Mouse (Mus musculus) cerebellum, adult 11 months (tissue): Measurements from ENCODE around the gene Ppip5k2.

Source experiments
- DNase-seq: peaks from one replicate; pipeline ENCODE4 v3.0.0; 2022

The Ppip5k2 gene

GRCm38 (mm10) chr1:97753216-97753615, 17.0 kb downstream of the Ppip5k2 start:
- no peak for DNase-seq

GRCm38 (mm10) chr1:97748163-97748562, 22.0 kb downstream of the Ppip5k2 start:
- no peak for DNase-seq

GRCm38 (mm10) chr1:97746261-97746660, 23.9 kb downstream of the Ppip5k2 start:
- no peak for DNase-seq

- DNase-seq: no peak
Observed at GRCm38 (mm10) chr1:97745712-97746111, 24.5 kb downstream of the Ppip5k2 start.

- no peak for DNase-seq
Observed at GRCm38 (mm10) chr1:97743063-97743462, 27.1 kb downstream of the Ppip5k2 start.

GRCm38 (mm10) chr1:97729339-97729738, 40.9 kb downstream of the Ppip5k2 start:
- no peak for DNase-seq

GRCm38 (mm10) chr1:97726730-97727129, 43.5 kb downstream of the Ppip5k2 start:
- DNase-seq: no peak

- DNase-seq: no peak
Observed at GRCm38 (mm10) chr1:97718440-97718839, 51.8 kb downstream of the Ppip5k2 start.

- DNase-seq: no peak
Observed at GRCm38 (mm10) chr1:97714334-97714868, 55.8 kb downstream of the Ppip5k2 start.

GRCm38 (mm10) chr1:97710520-97710919, 59.7 kb downstream of the Ppip5k2 start:
- DNase-seq: no peak

- DNase-seq: no peak
Observed at GRCm38 (mm10) chr1:97705389-97705788, 64.8 kb downstream of the Ppip5k2 start.

- no peak for DNase-seq
Observed at GRCm38 (mm10) chr1:97704646-97705045, 65.6 kb downstream of the Ppip5k2 start.

GRCm38 (mm10) chr1:97698956-97699570, 71.1 kb downstream of the Ppip5k2 start:
- no peak for DNase-seq

GRCm38 (mm10) chr1:97697273-97697672, 72.9 kb downstream of the Ppip5k2 start:
- DNase-seq: no peak

GRCm38 (mm10) chr1:97693825-97694224, 76.4 kb downstream of the Ppip5k2 start:
- DNase-seq: no peak

GRCm38 (mm10) chr1:97688756-97689155, 81.5 kb downstream of the Ppip5k2 start:
- no peak for DNase-seq

GRCm38 (mm10) chr1:97676526-97677177, 93.6 kb downstream of the Ppip5k2 start:
- DNase-seq: no peak

- DNase-seq: no peak
Observed at GRCm38 (mm10) chr1:97676115-97676514, 94.1 kb downstream of the Ppip5k2 start.

- no peak for DNase-seq
Observed at GRCm38 (mm10) chr1:97672849-97673248, 97.4 kb downstream of the Ppip5k2 start.

GRCm38 (mm10) chr1:97667288-97667687, 102.9 kb downstream of the Ppip5k2 start:
- DNase-seq: no peak

- peak; percentile 18 for DNase-seq
Observed at GRCm38 (mm10) chr1:97662324-97662723, 107.9 kb downstream of the Ppip5k2 start.

GRCm38 (mm10) chr1:97661406-97662241, 108.6 kb downstream of the Ppip5k2 start, which contains the start of gene D1Ertd622e:
Gene D1Ertd622e (minus strand): TSS chr1:97662074.
- DNase-seq: peak; percentile 84

- peak; percentile 70 for DNase-seq
Observed at GRCm38 (mm10) chr1:97660687-97661405, 109.4 kb downstream of the Ppip5k2 start.
